Mouse (Mus musculus): ENCODE measurements around the gene Xpo6. TPM values are rescaled to one million over a fixed set of nuclear protein-coding genes. Genes with fewer than 3 reads are reported as not detected.

Gene Xpo6
- polyA plus RNA-seq, 1 experiment from 2014 or later, result 75.4 TPM

DNA sequence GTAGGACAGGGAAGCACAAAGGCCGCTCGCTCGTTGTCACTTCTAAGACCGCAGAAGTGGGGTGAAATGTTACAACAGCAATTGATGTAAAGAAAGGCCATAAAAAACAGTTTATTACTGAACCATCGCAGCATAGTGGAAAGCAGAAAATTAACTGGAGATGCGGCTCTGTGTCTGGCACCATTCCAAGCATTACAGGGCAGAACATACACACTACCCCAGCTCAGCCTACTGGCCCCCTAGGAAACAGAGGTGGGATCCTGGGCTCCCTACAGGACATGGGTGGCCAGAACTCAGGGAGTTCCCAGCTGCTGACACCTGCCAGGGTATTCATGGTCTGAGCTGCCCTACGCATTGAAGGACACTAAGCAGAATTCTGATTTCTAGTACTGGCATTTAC is 141.4 kb downstream of the Xpo6 start:
- 22% methylated on average over 7 of the region's 7 CpGs for WGBS
- Histone ChIP-seq H3K27me3 (replicated peaks) (0 out of 2 replicates have a peak, but pooled peaks cover 5% of the 10 kb centered on the region), H3K27ac (no peak overlapping the region), H3K36me3 (no peaks in the 10 kb centered on the region), H3K9ac (no peak overlapping the region), H3K4me1 (peaks cover 33% of the 10 kb centered on the region), H3K9me3 (no peaks in the 10 kb centered on the region), H3K4me2 (replicated peaks) (no peak overlapping the region), H3K4me3 (no peak overlapping the region)
- no peak for ATAC-seq (ENCODE audit: low FRiP score, low read depth)

DNA sequence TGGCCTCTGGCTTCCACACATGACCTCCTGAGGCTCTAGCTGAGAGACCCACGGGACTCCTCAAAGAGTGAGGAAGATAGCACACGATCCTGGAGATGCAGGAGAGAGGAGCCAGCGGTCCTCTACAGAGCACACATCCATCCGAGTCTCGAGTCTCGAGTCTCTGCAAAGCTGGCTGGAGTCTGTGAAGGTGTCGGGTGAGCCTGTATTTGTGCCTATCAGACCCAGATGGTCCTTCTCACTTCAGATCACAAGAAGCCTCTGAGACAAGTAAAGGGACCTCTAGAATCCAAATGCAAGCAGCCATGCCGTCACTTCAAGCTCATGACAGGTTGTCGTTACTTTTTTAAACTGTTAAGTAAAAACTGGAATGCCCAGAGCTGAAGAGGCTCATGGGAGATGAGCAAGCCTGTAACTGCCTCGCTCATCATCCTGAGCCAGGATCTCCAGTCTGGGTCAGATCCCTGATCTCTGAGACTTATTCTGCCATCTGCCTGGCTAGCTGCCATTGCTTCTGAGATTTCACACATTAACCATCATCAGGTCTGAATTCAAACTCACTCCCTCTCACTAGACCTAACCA is 142.9 kb downstream of the Xpo6 start:
- Histone ChIP-seq H3K4me2 (replicated peaks) (no peak overlapping the region), H3K36me3 (no peaks in the 10 kb centered on the region), H3K27me3 (replicated peaks) (0 out of 2 replicates have a peak, but pooled peaks cover 5% of the 10 kb centered on the region), H3K4me1 (peaks cover 29% of the 10 kb centered on the region), H3K4me3 (no peak overlapping the region), H3K9ac (no peak overlapping the region), H3K9me3 (no peaks in the 10 kb centered on the region), H3K27ac (no peak overlapping the region)
- no peak for ATAC-seq (ENCODE audit: low FRiP score, low read depth)
- 71% methylated on average over 10 of the region's 10 CpGs for WGBS

DNA sequence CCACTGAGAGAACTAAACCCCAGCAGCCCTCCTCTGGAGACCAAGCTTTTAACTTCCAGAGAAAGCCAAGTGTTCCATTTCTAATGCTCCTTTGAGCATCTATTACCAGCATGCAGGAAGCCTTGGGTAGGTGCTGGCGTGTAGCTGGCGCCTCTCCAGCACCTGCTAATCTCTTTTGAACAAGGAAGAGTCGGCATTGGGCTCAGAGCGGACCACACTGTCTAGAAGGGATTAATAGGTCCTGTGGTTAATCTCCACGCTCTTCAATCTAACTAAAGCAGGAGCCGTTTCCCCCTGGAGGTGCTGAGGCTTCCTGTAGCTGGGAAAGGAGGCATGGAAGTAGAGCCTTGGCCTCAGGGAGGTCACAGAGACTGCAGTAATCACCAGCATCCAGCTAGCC is 145.7 kb downstream of the Xpo6 start:
- 64% methylated on average over 6 of the region's 6 CpGs for WGBS
- ATAC-seq (ENCODE audit: low FRiP score, low read depth), result no peak
- H3K27ac ChIP-seq, result no peak overlapping the region

DNA sequence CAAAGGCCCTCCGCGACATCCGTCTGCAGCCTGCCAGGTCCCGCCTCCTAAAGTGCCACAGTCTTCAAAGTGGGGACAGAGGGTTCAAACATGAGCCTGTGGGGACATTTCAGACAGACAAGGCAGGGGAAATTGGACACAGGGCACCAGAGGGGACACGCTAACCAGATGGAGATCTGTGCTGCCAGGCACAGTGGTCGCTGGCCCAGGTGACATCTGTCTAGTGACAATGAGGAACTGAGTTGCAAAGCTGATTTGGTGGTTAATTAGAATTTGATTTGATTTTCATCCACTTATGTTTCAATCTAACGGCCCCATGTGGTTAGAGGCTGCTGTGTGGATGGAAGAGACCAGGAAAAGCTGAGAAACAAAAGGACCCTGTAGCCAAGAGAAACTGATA is 146.7 kb downstream of the Xpo6 start:
- ATAC-seq (ENCODE audit: low FRiP score, low read depth), result no peak
- no peak overlapping the region for H3K4me2 ChIP-seq (replicated peaks)
- no peak overlapping the region for H3K27ac ChIP-seq
- H3K36me3 ChIP-seq, result no peaks in the 10 kb centered on the region
- WGBS, result 72% methylated on average over 7 of the region's 7 CpGs
- H3K4me3 ChIP-seq, result no peak overlapping the region
- H3K4me1 ChIP-seq, result peaks cover 27% of the 10 kb centered on the region
- no peaks in the 10 kb centered on the region for H3K9me3 ChIP-seq
- no peak overlapping the region for H3K9ac ChIP-seq
- no peaks in the 10 kb centered on the region for H3K27me3 ChIP-seq (replicated peaks)

More for the DNA sequence above, 145.7 kb downstream of the Xpo6 start:
- Histone ChIP-seq H3K36me3 (no peaks in the 10 kb centered on the region), H3K27me3 (replicated peaks) (no peaks in the 10 kb centered on the region), H3K4me3 (no peak overlapping the region), H3K9ac (no peak overlapping the region), H3K9me3 (no peaks in the 10 kb centered on the region), H3K4me2 (replicated peaks) (no peak overlapping the region), H3K4me1 (peaks cover 32% of the 10 kb centered on the region)

DNA sequence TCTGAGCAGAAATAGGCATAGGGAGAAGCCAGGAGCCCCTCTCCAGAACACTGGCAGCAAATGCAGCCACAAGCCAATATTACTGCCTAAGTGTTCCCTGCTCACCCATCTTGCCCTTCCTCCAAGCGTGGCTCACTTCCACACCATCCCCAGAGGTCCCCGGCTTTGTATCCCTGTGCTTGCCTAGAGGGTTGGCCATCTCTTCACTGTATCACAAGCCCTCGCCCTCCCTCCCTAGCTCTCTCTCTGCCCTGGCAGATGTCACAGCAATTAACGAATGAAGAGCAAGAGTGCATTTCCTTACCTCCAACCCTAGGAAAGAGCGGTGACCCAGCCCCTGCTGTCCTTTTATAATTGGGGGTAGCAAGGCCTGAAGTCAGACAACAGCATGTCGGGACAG is 148.4 kb downstream of the Xpo6 start:
- peaks cover 32% of the 10 kb centered on the region for H3K4me1 ChIP-seq
- no peak overlapping the region for H3K27ac ChIP-seq
- ATAC-seq (ENCODE audit: low FRiP score, low read depth), result no peak

More for the DNA sequence above, 148.4 kb downstream of the Xpo6 start:
- H3K36me3 ChIP-seq, result no peaks in the 10 kb centered on the region
- no peak overlapping the region for H3K4me2 ChIP-seq (replicated peaks)
- no peaks in the 10 kb centered on the region for H3K9me3 ChIP-seq
- H3K27me3 ChIP-seq (replicated peaks), result no peaks in the 10 kb centered on the region
- WGBS, result 37% methylated on average over 6 of the region's 6 CpGs
- H3K4me3 ChIP-seq, result no peak overlapping the region
- H3K9ac ChIP-seq, result no peak overlapping the region

Other genes starting within 250 kb of the Xpo6 start
- gene Gsg1l, start 118.1 kb downstream of the Xpo6 start, polyA plus RNA-seq (2016; fragmentation: Nextera tagmentation; extraction: Ambion mirVana), result 10.8 and 16.3 TPM in 2 replicates
- gene Sbk1, start 72.1 kb upstream of the Xpo6 start, polyA plus RNA-seq (2016; fragmentation: Nextera tagmentation; extraction: Ambion mirVana), result 322 and 342 TPM in 2 replicates
- gene Lat, start 169.1 kb upstream of the Xpo6 start, polyA plus RNA-seq (2016; fragmentation: Nextera tagmentation; extraction: Ambion mirVana), result 1.2 and 1.7 TPM in 2 replicates
- gene Spns1, start 176.9 kb upstream of the Xpo6 start, polyA plus RNA-seq (2016; fragmentation: Nextera tagmentation; extraction: Ambion mirVana), result 70.2 and 72.6 TPM in 2 replicates
- 3.2 and 4.2 TPM in 2 replicates for gene Nfatc2ip, start 196.2 kb upstream of the Xpo6 start, polyA plus RNA-seq (2016; fragmentation: Nextera tagmentation; extraction: Ambion mirVana)
- not detected in 2 replicates for gene Cd19, start 214.4 kb upstream of the Xpo6 start, polyA plus RNA-seq (2016; fragmentation: Nextera tagmentation; extraction: Ambion mirVana)
- 26.8 TPM in 2 replicates for gene Rabep2, start 228.3 kb upstream of the Xpo6 start, polyA plus RNA-seq (2016; fragmentation: Nextera tagmentation; extraction: Ambion mirVana)

Data from neural tube, embryonic 12.5 days (tissue).